Mouse (Mus musculus) heart, adult 11 months (tissue): ENCODE measurements at regions not wholly inside any gene's neighbourhood (a gene's known extent, or its start where the extent isn't known, plus 50 kb on each side); places are given as distances from the start of the nearest gene placed in this dataset.

ENCODE experiments used
- DNase-seq: peaks from one replicate; pipeline ENCODE4 v3.0.0; 2022

- peak; percentile 55 for DNase-seq
Measured at GRCm38 (mm10) chr13:68451521-68451920, 130.4 kb downstream of the Mtrr start.

- peak; percentile 95 for DNase-seq
Measured at GRCm38 (mm10) chr13:68444309-68444708, 137.6 kb downstream of the Mtrr start.
